Mouse (Mus musculus) inflammation-experienced regulatory T-cells (primary cell): ENCODE measurements around the gene Slc50a1. TPM values are rescaled to one million over a fixed set of nuclear protein-coding genes. Genes with fewer than 3 reads are reported as not detected.

Experiments used
- polyA plus RNA-seq, 2 experiments: library from polyadenylated mRNA; unstranded; fragments of 100-300 nt; shearing (Covaris generic); gene quantifications; one replicate each; pipeline ENCODE4 v1.2.1; 2017

The Slc50a1 gene
- 100 to 1,000 TPM; 239 to 241 TPM for polyA plus RNA-seq

DNA sequence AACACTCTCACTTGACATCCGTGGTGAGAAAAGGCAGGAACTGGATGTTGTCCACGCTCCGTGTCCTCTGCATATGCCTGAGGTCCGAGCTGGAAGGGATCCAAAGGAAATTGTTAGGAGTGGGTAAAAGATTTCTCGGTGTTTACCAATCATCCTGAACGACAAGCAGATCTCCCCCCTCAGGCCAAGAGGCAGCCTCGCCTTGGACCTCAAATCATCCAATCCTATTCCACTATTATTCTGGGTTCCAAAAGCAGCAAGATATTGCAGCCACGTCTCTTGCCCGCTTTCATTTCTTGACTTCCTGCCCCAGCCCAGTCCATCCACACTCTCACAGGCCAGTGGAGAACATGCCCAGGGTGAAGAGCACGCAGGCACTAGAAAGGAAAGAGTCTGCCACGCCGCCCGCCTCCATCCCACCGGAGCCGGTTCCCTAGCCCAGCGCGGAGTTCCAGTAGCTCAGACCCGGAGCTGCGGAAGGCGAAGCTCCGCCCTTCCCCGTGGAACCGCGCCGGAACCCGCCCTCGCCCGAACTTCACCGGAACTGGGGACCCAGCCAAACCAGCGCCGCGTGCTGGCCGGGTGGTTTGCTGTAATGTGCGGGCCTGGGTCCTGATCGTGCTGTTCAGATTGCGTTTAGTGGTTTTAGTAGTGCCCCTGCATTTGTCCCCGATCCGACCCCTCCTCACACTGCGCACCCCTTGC is at the start of gene Slc50a1:
Slc50a1 (minus strand) TSS at position 520 of the 705 bp plus-strand sequence.

DNA sequence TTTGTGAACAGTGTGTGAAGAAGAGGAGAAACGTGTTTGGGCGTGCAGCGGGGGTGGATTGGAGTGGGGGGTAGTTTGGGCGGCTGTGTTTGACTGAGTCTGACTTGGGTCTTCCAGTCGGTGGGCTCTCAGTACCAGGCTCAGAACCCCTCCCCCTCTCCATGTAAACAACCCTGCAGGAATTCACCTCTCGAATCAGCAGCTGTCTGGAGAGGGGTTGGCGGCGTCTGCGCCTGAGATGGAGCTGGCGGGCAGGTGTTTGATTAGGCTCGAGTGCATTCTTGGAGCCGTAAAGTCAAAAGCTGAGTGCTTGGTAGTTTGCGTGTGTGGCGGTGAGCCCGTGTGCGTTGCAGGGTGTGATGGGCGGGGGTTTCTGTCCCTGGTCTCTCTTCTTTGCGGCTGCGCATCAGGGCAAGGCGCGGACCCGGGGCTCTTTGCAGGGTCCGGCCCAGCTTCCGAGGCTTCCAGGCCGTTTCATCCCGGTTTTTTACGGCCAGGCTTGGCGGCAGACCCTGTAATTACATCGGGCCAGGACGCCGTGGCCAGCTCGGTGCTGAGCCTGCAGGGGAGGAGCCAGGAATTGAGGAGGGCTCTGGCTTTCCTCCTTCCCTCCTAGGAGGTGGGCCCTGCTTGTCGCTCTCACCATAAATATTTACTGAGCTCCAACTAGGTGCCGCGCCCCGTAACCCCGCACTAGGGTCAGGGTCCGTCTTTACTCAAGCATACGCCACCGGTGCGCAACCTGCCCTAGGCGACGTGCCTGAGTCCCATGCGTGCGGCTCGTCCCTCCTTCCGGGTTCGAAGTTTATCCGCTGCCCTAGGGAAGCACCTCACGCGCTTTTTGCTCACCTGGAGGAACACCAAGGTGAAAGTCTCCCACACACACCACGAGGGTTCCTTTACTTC is 10.5 kb upstream of the Slc50a1 start, which contains the start of gene Efna1:
Efna1 (minus strand) TSS at position 537 of the 906 bp plus-strand sequence.

DNA sequence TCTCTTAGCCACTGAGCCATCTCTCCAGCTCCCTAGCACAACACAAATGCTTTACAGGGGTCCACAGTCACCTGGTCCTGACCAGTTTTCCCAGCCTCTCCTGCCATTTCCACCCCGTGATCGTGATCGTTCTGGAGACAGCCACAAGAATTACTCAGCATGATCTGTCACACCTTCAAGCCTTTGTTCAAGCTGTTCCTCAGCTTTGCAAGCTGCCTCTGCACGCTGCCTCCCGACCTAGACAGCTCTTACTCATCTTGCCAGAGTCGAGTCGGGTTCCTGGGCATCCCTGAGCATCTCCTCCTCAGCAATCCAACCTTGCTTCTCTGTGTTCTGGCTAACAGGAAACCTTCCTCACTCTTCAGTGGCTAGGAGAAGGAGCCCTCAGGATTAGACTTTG is 11.3 kb downstream of the Slc50a1 start, which contains the start of gene Dpm3:
Dpm3 (plus strand) TSS at position 283 of the 400 bp plus-strand sequence.

GRCm38 (mm10) chr3:89246261-89247100 is 23.9 kb downstream of the Slc50a1 start, which contains the start of gene Trim46:
Gene Trim46 (minus strand): TSS chr3:89246309.

GRCm38 (mm10) chr3:89245688-89246171 is 24.6 kb downstream of the Slc50a1 start, which contains the start of gene Krtcap2:
Gene Krtcap2 (plus strand): TSS chr3:89245966.

GRCm38 (mm10) chr3:89228836-89229235 is 41.5 kb downstream of the Slc50a1 start, which contains the start of gene Muc1:
Gene Muc1 (plus strand): TSS chr3:89229057.

DNA sequence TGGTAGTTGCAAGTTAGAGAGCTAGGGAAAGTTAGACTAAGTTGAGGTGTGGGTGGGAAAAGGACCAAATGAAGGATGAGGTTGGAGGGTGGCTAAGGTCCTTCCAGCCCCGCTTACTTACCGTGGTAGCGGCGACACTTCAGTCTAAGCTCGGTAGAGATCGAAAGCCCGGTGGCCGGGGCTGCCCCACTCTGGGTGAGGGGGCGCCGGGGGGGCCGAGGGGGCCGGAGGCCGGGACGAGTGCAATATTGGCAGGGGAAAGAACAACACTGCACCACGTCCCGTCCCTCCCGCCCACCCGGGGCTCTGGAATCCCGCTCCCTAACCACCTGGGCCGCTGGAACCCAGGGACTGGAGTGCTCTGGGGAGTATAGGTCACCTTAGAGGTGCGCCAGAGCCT is 43.5 kb downstream of the Slc50a1 start, which contains the start of gene Mtx1:
Mtx1 (minus strand) TSS at position 189 of the 400 bp plus-strand sequence.

Other genes with a start within 250 kb of the Slc50a1 start
- 10 to 100 TPM; 41.8 to 47.3 TPM for gene Rusc1, start 177.3 kb downstream of the Slc50a1 start, polyA plus RNA-seq
- gene Gm43738, start 169.5 kb downstream of the Slc50a1 start, polyA plus RNA-seq = under 1 TPM in 1 of 2 experiments, not detected in 1; 0.23 TPM
- gene Fdps, start 168.6 kb downstream of the Slc50a1 start, polyA plus RNA-seq = 100 to 1,000 TPM in 1 of 2 experiments, 10 to 100 TPM in 1; 59.8 to 110 TPM
- gene Pklr, start 134.4 kb downstream of the Slc50a1 start, polyA plus RNA-seq = 1 to 10 TPM in 1 of 2 experiments, not detected in 1; 1.8 TPM
- 1 to 10 TPM in 1 of 2 experiments, under 1 TPM in 1; 0.76 to 2.1 TPM for gene Hcn3, start 110.4 kb downstream of the Slc50a1 start, polyA plus RNA-seq
- 100 to 1,000 TPM; 115 to 129 TPM for gene Clk2, start 105.8 kb downstream of the Slc50a1 start, polyA plus RNA-seq
- gene Scamp3, start 93.1 kb downstream of the Slc50a1 start, polyA plus RNA-seq = 100 to 1,000 TPM; 257 to 293 TPM
- gene Fam189b, start 87.4 kb downstream of the Slc50a1 start, polyA plus RNA-seq = 100 to 1,000 TPM; 204 to 228 TPM
- gene Gba, start 67.6 kb downstream of the Slc50a1 start, polyA plus RNA-seq = 100 to 1,000 TPM; 120 to 135 TPM
- gene Thbs3, start 55.4 kb downstream of the Slc50a1 start, polyA plus RNA-seq = 1 to 10 TPM in 1 of 2 experiments, under 1 TPM in 1; 0.88 to 1.6 TPM
- gene Mtx1, start 43.5 kb downstream of the Slc50a1 start, polyA plus RNA-seq = 100 to 1,000 TPM; 121 to 126 TPM
- gene Muc1, start 41.5 kb downstream of the Slc50a1 start, polyA plus RNA-seq = 1 to 10 TPM in 1 of 2 experiments, not detected in 1; 1.2 TPM
- 100 to 1,000 TPM; 235 to 244 TPM for gene Krtcap2, start 24.6 kb downstream of the Slc50a1 start, polyA plus RNA-seq
- 1 to 10 TPM; 3.0 to 3.5 TPM for gene Trim46, start 24.3 kb downstream of the Slc50a1 start, polyA plus RNA-seq
- gene Dpm3, start 11.2 kb downstream of the Slc50a1 start, polyA plus RNA-seq = 10 to 100 TPM; 84.5 to 92.4 TPM
- gene Efna1, start 10.6 kb upstream of the Slc50a1 start, polyA plus RNA-seq = not detected
- gene Efna3, start 52.4 kb upstream of the Slc50a1 start, polyA plus RNA-seq = under 1 TPM in 1 of 2 experiments, not detected in 1; 0.49 TPM
- under 1 TPM; 0.42 to 0.82 TPM for gene Efna4, start 67.5 kb upstream of the Slc50a1 start, polyA plus RNA-seq
- 10 to 100 TPM; 24.1 to 31.4 TPM for gene Adam15, start 79.4 kb upstream of the Slc50a1 start, polyA plus RNA-seq
- gene Dcst2, start 91.4 kb upstream of the Slc50a1 start, polyA plus RNA-seq = under 1 TPM; 0.27 to 0.37 TPM
- gene Dcst1, start 94.7 kb upstream of the Slc50a1 start, polyA plus RNA-seq = under 1 TPM; 0.32 to 0.40 TPM
- gene Zbtb7b, start 124.2 kb upstream of the Slc50a1 start, polyA plus RNA-seq = 10 to 100 TPM; 45.3 to 49.2 TPM
- gene Lenep, start 132.2 kb upstream of the Slc50a1 start, polyA plus RNA-seq = 1 to 10 TPM in 1 of 2 experiments, not detected in 1; 1.8 TPM
- 10 to 100 TPM; 54.6 to 58.7 TPM for gene Flad1, start 141.3 kb upstream of the Slc50a1 start, polyA plus RNA-seq
- gene Cks1b, start 147.8 kb upstream of the Slc50a1 start, polyA plus RNA-seq = 10 to 100 TPM; 13.5 to 16.3 TPM
- gene Shc1, start 147.9 kb upstream of the Slc50a1 start, polyA plus RNA-seq = 10 to 100 TPM; 69.6 to 83.1 TPM
- gene Pygo2, start 159.6 kb upstream of the Slc50a1 start, polyA plus RNA-seq = 10 to 100 TPM; 76.0 to 78.7 TPM
- 100 to 1,000 TPM; 113 to 129 TPM for gene Pbxip1, start 166.1 kb upstream of the Slc50a1 start, polyA plus RNA-seq
- gene Pmvk, start 184.0 kb upstream of the Slc50a1 start, polyA plus RNA-seq = 10 to 100 TPM; 17.2 to 17.9 TPM
- under 1 TPM; 0.04 to 0.12 TPM for gene Kcnn3, start 249.6 kb upstream of the Slc50a1 start, polyA plus RNA-seq